Mouse (Mus musculus): ENCODE results near the gene Rreb1. TPM values are rescaled to one million over a fixed set of nuclear protein-coding genes. Genes with fewer than 3 reads are reported as not detected.

Gene Rreb1
- total and polyA plus RNA-seq, 3 experiments = 8.1 to 34.0 TPM; not detected in 1

- Histone ChIP-seq H3K79me2 (ENCODE audit: control insufficient read depth, insufficient read depth, low read length, poor library complexity) (peaks cover 45% of the 10 kb centered on the region), H3K4me1 (ENCODE audit: control insufficient read depth in 1 of 2, insufficient read depth in 2 of 2, low read length in 2 of 2) (peaks cover 42 to 74% of the 10 kb centered on the region in 2 experiments), H3K36me3 (ENCODE audit: control insufficient read depth in 1 of 2, insufficient read depth in 2 of 2, low read length in 2 of 2) (peaks cover 1 to 90% of the 10 kb centered on the region in 2 experiments; a peak in 3 of 4 replicates), H3K9ac (ENCODE audit: control insufficient read depth, low read depth, low read length, poor library complexity, severe bottlenecking) (peak overlapping the region; percentile 9; the same call in 1 of the 2 replicates), H3K27me3 (ENCODE audit: control insufficient read depth in 1 of 2, insufficient read depth in 2 of 2, low read length in 2 of 2) (no peaks in the 10 kb centered on the region), H3K4me3 (ENCODE audit: control insufficient read depth in 1 of 2, insufficient read depth in 1 of 2, low read depth in 2 of 2, low read length in 2 of 2) (no peak overlapping the region), H3K27ac (ENCODE audit: control insufficient read depth, low read depth, low read length) (peak overlapping the region; percentile 17), H3K9me3 (replicated peaks; ENCODE audit: insufficient read depth, low read length) (no peaks in the 10 kb centered on the region)
- DNase-seq (ENCODE audit: low read depth, low spot score) = no peak
- TF ChIP-seq SIN3A (IDR thresholded peaks at IDR 0.05; ENCODE audit: low read length) = no peak
- TF ChIP-seq CHD2 (IDR thresholded peaks at IDR 0.05; ENCODE audit: low read length) = no peak
- TF ChIP-seq MXI1 (IDR thresholded peaks at IDR 0.05; ENCODE audit: low read depth, low read length) = no peak
- TF ChIP-seq TBP (IDR thresholded peaks at IDR 0.05; ENCODE audit: low read depth, low read length) = no peak
- no peak for TF ChIP-seq GATA1 (IDR thresholded peaks at IDR 0.05; ENCODE audit: low read depth, low read length)
- no peak for TF ChIP-seq MAX (IDR thresholded peaks at IDR 0.05; ENCODE audit: low read length)
- TF ChIP-seq E2F4 (IDR thresholded peaks at IDR 0.05; ENCODE audit: borderline replicate concordance, low read depth, low read length) = no peak
These were observed 98.2 kb downstream of the Rreb1 start for GRCm38 (mm10) chr13:37876366-37876765.

DNA sequence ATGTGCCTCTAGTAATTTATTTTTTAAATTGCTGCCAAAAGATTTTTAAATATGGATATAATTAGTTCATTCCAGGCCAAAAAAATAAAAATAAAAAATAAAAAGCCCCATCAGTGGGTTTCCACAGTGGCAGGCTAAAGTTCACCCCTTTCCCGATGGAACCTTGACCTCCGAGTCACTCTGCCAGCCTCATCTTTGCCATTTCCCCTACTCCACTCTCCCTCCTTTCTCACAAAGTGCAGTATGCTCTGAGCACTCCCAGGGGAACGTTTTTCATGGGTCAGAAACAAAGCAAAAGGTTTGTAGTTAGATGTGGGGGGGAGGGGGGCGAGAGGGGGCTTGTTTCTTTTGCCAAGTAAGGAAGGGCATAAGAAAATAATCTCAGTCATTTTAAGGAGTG lies 98.6 kb downstream of the Rreb1 start:
- Histone ChIP-seq H3K4me3 (ENCODE audit: control insufficient read depth in 1 of 2, insufficient read depth in 1 of 2, low read depth in 2 of 2, low read length in 2 of 2) (no peak overlapping the region), H3K79me2 (ENCODE audit: control insufficient read depth, insufficient read depth, low read length, poor library complexity) (peaks cover 47% of the 10 kb centered on the region), H3K9me3 (replicated peaks; ENCODE audit: insufficient read depth, low read length) (no peaks in the 10 kb centered on the region), H3K36me3 (ENCODE audit: control insufficient read depth in 1 of 2, insufficient read depth in 2 of 2, low read length in 2 of 2) (peaks cover 0 to 92% of the 10 kb centered on the region in 2 experiments; a peak in 3 of 4 replicates), H3K27ac (ENCODE audit: control insufficient read depth, low read depth, low read length) (peak overlapping the region; percentile 99; the same call in 1 of the 2 replicates), H3K4me1 (ENCODE audit: control insufficient read depth in 1 of 2, insufficient read depth in 2 of 2, low read length in 2 of 2) (peaks cover 47 to 79% of the 10 kb centered on the region in 2 experiments), H3K9ac (ENCODE audit: control insufficient read depth, low read depth, low read length, poor library complexity, severe bottlenecking) (no peak overlapping the region), H3K27me3 (ENCODE audit: control insufficient read depth in 1 of 2, insufficient read depth in 2 of 2, low read length in 2 of 2) (no peaks in the 10 kb centered on the region)
- DNase-seq (ENCODE audit: low read depth, low spot score) = no peak
- TF ChIP-seq MAZ (IDR thresholded peaks at IDR 0.05; ENCODE audit: low read depth, low read length) (no peak), RAD21 (IDR thresholded peaks at IDR 0.05; ENCODE audit: low read depth, low read length) (no peak), POLR2AphosphoS5 (IDR thresholded peaks at IDR 0.05; ENCODE audit: borderline replicate concordance, low read depth, low read length) (no peak), POLR2AphosphoS2 (IDR thresholded peaks at IDR 0.05; ENCODE audit: low read length) (no peak), SIN3A (IDR thresholded peaks at IDR 0.05; ENCODE audit: low read length) (no peak), CHD1 (IDR thresholded peaks at IDR 0.05; ENCODE audit: low read depth, low read length) (no peak), POLR2A (IDR thresholded peaks at IDR 0.05; ENCODE audit: control insufficient read depth in 1 of 2, insufficient read depth in 1 of 2, low read depth in 1 of 2, low read length in 2 of 2, poor library complexity in 1 of 2) (no peak), ZC3H11A (IDR thresholded peaks at IDR 0.05; ENCODE audit: low read depth, low read length) (no peak), SMC3 (IDR thresholded peaks at IDR 0.05; ENCODE audit: low read depth, low read length) (no peak), ELF1 (IDR thresholded peaks at IDR 0.05; ENCODE audit: low read depth, low read length) (no peak), ZKSCAN1 (IDR thresholded peaks at IDR 0.05; ENCODE audit: low read depth, low read length) (no peak)
